Mouse (Mus musculus): ENCODE measurements around the gene Dnah11.
"Not testable (repeated sequence)": the region's sequence is repeated elsewhere in the genome, so short reads cannot be mapped to it uniquely, and the experiment has no call there.

Dnah11 gene

GRCm38 (mm10) chr12:117959213-117959612 lies 239.6 kb downstream of the Dnah11 start:
- no peak for DNase-seq

- no peak for DNase-seq
Measured at GRCm38 (mm10) chr12:117946823-117947704, 251.8 kb downstream of the Dnah11 start.

- no peak for DNase-seq
Measured at GRCm38 (mm10) chr12:117941947-117942346, 256.9 kb downstream of the Dnah11 start.

GRCm38 (mm10) chr12:117938214-117938613 lies 260.6 kb downstream of the Dnah11 start:
- no peak for DNase-seq

- DNase-seq: no peak
Measured at GRCm38 (mm10) chr12:117932026-117932425, 266.8 kb downstream of the Dnah11 start.

GRCm38 (mm10) chr12:117929768-117930167 lies 269.1 kb downstream of the Dnah11 start:
- no peak for DNase-seq

- DNase-seq: peak; percentile 81
Measured at GRCm38 (mm10) chr12:117915826-117916588, 282.8 kb downstream of the Dnah11 start.

GRCm38 (mm10) chr12:117914613-117915245 lies 284.1 kb downstream of the Dnah11 start:
- DNase-seq: peak; percentile 38

- peak; percentile 60 for DNase-seq
Measured at GRCm38 (mm10) chr12:117911396-117911795, 287.4 kb downstream of the Dnah11 start.

- DNase-seq: not testable (repeated sequence)
Measured at GRCm38 (mm10) chr12:117905232-117905840, 293.5 kb downstream of the Dnah11 start.

GRCm38 (mm10) chr12:117903671-117904070 lies 295.2 kb downstream of the Dnah11 start:
- DNase-seq: no peak

- not testable (repeated sequence) for DNase-seq
Measured at GRCm38 (mm10) chr12:117901352-117901751, 297.5 kb downstream of the Dnah11 start.

- DNase-seq: not testable (repeated sequence)
Measured at GRCm38 (mm10) chr12:117900798-117901197, 298.0 kb downstream of the Dnah11 start.

- DNase-seq: no peak
Measured at GRCm38 (mm10) chr12:117887422-117887821, 311.4 kb downstream of the Dnah11 start.

- DNase-seq: no peak
Measured at GRCm38 (mm10) chr12:117884627-117885026, 314.2 kb downstream of the Dnah11 start.

- no peak for DNase-seq
Measured at GRCm38 (mm10) chr12:117878341-117878740, 320.5 kb downstream of the Dnah11 start.

GRCm38 (mm10) chr12:117872265-117872664 lies 326.6 kb downstream of the Dnah11 start:
- DNase-seq: no peak

- DNase-seq: no peak
Measured at GRCm38 (mm10) chr12:117867708-117868564, 330.9 kb downstream of the Dnah11 start.

GRCm38 (mm10) chr12:117862655-117863054 lies 336.2 kb downstream of the Dnah11 start:
- DNase-seq: no peak

GRCm38 (mm10) chr12:117861249-117861648 lies 337.6 kb downstream of the Dnah11 start:
- DNase-seq: no peak

- DNase-seq: no peak
Measured at GRCm38 (mm10) chr12:117860840-117861239, 338.0 kb downstream of the Dnah11 start.

GRCm38 (mm10) chr12:117857884-117858283 lies 341.0 kb downstream of the Dnah11 start:
- DNase-seq: no peak
